Mouse (Mus musculus) lung, postnatal 10 days (tissue): ENCODE measurements around the gene Ocln.

Experiments used
- DNase-seq: peaks from one replicate; pipeline ENCODE4 v3.0.0; 2021

Gene Ocln

DNA sequence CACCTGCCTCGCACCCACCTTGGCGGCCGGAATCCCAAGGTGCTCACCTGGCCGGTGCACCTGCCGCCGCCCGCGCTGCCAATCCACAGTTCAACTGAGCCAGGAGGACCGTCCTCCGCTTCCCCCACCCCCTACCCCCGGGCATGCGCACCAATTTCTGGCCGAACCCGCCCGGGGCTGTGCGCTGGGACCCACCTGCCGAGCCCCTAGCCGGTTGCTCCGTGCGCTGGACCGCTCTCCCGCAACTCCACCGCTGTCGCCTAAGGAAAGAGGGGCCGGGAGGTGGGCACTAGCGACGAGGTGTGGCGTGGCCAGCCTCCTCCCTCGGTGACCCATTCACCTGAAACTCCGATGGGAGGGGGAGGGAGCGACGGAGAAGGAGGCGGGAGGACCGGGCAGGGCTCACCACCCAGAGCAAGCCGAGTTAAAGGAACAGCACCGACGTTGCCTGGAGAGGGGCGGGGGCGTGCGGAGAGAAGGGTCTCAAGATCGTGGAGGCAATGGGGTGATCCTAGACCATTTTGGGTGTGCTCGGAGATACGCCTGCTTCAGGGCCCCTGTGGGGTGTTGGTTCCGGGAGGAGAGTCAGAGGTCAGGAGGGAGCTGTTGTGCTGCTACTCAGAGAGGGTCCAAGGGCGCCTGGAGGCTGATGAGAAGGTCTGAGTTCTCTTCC, at the start of gene Ocln:
Gene Ocln (minus strand): TSS at position 350 of the 673 bp plus-strand sequence.
- DNase-seq, result peak; percentile 80

DNA sequence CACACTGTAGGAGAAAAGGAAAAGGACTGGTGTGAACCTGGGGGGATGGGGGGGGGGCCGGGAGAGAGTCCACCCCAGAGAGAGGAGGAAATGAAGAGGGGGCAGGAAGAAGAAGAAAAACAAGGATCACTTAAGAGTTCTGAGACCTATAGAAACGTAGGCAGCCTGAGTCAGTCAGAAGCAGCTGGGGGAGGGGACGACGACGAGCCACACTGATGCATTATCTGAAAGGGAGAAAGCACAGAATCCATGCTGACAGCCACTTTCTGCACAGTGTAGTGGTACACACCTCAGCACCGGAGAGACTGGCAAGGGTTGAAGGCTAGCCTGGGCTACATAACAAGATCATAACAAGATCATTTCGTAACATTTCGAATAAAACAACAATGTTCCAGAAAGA, 48.5 kb upstream of the Ocln start:
- no peak for DNase-seq

DNA sequence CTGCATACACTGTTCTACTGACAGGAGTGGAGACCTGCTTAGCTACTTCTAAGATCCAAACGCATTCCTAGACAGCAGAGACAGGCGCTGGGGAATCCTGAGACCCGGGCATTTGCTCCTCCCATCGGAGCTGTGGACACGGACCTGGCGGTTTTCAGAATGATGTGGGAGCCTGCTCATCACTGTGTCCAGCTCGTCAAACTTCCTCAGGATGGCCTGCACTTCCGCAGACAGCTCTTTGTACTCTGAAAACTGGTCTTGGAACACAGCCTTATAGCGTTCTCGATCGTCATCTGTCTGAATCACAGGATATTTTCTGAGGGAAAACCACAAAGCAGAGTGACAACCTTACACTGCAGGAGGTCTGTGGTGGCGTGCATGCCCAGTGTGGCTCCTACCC, 47.8 kb upstream of the Ocln start:
- DNase-seq, result peak; percentile 26

DNA sequence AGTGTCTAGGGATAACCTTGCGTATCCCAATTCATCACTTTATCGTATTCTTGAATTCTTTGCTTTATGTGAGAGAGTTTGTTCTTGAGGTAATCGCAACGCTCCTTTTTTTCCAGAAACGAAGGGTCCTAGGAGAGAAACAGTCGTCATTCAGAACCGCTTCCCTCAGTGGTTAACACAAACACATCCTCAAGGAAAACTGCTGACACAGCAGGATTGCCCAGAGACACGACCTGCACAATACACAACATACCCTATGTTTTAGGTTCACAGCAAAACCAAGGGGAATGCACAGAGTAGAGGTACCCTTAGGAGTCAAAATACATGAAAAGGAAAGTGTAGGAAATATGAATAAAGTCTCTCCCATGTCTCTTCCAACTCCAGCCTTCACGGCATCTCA, 44.8 kb upstream of the Ocln start:
- DNase-seq, result no peak

DNA sequence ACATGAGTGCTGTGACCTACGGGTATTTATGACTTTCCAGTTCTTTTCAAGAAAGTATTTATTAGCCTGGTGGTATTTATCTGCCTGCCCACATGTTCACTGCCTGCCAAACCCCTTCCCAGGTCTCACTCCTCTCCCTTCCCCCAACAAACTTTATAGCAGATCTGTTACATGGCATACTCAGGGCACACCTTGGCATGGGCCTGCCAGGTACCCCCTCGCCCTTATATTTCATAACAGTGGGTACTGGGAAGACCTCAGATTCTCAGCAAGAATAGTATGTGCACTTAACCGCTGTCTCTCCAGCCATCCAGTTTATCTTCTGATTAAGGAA, 43.0 kb upstream of the Ocln start:
- no peak for DNase-seq

DNA sequence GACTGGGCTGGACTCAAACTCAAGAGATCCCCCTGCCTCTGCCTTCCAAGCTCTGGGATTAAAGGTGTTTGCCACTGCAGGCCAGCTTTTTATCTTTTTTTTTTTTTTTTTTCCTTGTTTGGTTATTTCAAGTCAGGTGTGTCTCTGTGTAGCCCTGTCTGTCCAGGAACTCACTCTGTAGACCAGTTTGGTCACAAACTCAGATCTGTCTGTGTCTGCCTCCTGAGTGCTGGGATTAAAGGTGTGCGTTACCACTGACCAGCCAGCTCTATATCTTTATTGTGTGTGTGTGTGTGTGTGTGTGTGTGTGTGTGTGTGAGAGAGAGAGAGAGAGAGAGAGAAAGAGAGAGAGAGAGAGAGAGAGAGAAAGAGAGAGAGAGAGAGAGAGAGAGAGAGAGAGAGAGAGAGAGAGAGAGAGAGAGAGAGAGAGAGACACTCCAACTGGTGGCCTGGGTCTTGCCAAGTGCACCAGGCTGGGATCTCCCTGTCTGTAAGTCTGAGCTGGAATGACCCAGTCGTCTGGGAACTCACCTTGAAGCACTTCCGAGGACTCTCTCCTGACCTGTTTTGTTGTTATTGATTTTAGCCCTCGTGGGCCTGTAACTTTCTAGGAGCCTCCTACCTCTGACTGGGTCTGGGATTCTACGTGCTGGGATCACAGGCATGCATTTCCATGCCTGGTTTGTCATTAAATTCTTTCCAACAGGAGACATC, 42.5 kb upstream of the Ocln start:
- DNase-seq, result no peak

DNA sequence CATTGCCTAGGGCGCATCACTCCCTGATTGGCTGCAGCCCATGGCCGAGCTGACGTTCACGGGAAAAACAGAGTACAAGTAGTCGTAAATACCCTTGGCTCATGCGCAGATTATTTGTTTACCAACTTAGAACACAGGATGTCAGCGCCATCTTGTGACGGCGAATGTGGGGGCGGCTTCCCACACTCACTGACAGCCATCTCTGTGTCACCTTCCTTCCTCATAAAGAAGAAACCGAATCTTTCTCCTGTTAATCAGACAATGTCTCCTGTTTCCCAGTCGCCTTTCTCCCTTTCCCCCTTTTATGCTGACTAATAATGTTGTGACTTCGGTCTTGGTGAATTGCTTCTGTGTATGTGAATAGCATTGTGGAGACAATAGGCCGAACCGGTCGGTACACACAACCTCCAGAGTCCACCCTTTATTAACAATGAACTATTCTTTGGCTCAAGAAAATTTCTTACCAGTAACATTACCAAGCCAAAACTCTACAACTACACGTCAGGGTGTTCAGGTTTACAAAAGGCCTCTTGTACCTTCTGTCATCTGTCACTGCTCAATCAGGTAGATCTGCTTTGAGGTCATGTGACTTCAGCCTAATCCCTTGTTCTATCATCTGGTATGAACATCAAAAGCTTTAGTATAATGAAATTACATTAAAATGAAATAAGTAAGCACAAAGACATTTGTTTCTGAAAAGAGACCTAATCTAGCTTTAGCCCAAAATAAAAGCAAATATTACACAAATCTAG, 41.7 kb upstream of the Ocln start:
- peak; percentile 52 for DNase-seq

DNA sequence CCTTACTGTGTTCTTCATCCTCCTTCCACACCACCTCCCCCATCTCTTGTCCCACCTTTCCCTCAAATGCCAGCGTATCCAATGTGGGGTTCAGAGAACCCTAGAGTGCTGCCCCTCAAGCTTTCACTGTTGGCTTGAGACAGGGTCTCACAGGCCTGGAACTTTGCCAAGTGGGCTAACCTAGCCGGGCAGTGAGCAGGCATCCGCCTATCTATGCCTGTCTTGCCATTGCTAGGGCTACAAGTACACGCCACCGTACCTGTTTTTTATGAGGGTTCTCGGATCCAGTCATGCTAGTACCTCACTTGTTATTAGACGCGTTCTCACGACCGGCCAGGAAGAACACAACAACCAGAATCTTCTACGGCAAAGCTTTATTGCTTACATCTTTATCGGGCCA, 36.1 kb upstream of the Ocln start:
- DNase-seq, result no peak

DNA sequence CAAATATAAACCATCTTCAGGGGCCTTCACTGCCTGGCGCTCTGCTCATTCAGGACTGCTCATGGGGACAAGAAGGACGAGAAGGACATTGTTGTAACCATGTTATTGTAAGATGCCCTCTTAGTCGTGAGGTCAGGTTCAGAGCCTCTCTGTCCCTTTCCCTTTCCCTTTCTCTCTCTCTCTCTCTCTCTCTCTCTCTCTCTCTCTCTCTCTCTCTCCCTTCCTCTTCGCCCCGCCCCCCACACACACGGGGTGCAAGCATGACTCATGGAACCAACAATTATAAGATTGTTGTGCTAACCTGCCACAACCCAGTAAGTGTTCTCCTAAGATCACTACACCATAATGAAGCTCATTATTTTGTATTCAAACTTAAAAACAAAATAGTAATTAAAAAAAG, 29.6 kb upstream of the Ocln start:
- DNase-seq, result no peak

DNA sequence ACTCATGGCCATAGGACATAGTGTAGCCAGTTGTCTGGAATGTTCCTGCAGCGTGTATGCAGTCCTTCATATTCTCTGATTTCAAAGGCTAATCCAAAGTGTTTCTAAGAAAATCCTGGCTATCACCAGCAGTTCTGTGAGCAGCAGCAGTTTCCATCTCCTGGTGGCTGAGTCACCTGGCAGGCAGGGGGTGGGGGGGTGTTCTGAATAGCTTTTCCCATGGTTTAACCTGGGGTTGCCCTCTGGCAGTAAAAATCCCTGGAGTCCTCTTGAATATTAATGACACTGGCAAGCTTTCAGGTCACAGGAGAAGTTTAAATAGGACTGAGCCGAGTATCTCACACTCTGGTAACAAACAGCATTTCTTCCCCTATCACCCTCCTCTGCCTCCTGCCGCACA, 29.2 kb upstream of the Ocln start:
- DNase-seq, result no peak

DNA sequence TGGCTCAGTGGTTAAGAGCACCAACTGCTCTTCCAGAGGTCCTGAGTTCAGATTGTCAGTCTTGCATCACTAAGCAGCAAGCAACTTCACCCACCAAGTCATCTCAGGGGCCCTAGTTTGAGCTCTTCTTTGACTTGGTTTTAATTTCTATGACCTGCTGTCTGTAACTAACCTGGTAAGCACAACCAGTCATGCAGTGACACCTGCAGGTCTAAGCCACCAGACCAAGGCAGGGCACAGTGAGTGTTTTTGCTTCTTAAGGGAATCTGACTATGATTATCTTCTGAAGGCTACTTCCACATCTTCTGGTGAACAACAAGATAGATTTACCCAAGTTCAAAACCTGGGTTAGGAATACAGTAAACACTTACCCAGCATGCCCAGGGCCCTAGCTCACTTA, 27.4 kb upstream of the Ocln start:
- no peak for DNase-seq

DNA sequence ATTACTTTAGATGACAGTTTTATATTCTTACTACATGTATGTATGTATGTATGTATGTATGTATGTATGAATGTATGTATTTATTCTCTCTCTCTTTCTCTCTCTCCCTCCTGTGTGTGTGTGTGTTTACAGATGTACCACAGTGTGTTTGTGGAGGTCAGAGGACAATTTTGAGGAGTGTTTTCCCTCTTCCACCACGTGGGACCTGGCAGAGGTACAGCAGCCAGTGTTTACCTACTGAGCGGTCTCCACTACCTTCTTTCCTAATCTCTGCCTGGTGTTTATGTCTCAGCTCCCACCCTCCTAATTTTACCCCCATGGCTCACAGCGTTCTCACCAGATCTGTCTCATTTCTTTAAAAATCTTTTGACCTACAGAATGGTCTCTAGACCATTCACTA, 26.7 kb upstream of the Ocln start:
- DNase-seq, result no peak

DNA sequence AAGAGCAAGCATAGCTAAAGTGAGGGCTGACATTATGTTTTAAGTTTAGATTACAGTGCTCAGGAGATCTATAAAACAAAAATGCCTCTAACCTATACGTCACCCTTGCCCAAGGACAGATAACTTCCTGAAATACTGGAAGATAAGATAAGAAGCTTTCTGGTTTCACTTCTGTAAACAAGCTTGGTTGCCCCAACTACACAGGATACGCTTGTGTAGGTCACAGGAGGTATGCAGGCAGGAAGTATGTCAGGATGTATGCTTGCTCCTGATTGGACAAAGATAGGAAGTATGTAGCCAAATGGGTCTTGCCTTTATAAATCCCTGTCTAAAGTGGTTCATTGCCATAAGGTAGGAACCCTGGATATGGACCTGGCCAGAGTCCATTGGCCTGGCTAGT, 23.4 kb upstream of the Ocln start:
- no peak for DNase-seq

DNA sequence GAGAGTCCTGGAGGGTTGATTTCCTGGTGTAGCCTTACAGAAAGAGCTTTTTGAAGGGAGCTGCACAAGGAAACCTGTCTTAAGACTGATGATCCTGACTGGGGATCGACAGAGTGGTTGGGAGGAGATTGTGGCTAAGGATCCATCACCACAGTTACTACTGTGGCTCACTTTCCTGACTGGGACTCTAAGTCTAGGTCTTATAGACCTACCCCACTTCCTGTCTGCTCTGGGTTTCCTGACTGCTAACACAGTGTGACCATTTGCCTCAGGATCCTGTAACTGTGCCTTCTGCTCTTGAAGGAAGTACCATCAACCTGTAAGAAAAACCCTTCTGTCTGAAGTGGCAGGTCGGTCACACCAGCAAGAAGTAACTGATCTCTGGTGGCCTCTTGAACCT, 18.2 kb upstream of the Ocln start:
- no peak for DNase-seq

DNA sequence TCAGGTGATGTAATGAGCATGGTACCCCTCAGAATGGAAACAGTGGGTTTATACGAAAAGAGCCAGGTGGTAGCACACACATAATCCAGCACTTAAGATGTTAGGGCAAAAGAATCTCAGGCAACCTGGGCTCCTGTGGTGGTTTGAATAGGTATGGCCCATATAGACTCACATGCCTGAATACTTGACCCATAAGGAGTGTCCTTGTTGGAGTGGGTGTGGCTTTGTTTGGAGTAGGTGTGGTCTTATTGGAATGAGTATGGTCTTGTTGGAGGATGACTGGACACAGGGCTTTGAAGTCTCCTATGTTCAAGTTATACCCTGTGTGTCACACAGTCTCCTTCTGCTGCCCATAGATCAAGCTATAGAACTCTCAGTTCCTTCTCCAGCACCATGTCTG, 15.8 kb upstream of the Ocln start:
- no peak for DNase-seq

DNA sequence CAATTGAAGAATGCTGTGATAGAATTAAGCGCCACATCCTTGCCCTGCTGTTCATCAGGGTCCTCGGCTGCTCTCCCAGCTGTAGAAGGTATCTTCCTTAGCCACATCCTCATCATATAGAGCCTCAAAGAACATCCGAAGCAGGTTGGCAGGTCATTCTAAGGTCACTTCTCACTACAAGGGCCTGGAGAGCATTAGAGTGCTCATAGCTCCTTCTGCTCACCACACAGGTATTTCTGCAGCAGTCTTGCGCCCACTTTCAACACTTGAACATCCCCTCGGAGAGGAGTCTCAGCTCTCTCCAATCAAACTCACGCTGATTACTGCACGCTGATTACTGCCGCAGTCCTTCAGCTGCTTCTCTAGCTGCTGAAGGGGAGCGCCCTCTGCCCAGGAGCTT, 6.9 kb upstream of the Ocln start:
- DNase-seq, result no peak

DNA sequence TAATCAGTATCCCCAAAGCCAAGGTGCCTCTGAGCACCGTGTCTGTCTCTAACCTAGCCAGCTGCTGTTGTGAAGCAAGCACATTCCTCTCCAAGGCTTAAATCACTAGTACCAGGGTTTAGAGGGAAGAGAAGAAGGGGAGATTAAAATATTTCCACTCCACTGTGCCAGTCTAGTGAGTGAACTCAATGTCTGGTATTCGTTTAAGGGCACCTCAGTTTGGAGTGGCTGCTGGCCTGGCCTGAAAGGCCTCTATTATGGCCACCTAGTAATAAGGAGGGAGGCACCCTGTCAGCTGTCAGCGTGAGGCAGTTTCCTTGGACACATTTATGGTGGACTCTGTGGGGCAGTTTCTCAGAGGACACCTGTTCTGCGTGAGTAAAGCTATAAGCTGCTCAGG, 4.5 kb upstream of the Ocln start:
- no peak for DNase-seq

DNA sequence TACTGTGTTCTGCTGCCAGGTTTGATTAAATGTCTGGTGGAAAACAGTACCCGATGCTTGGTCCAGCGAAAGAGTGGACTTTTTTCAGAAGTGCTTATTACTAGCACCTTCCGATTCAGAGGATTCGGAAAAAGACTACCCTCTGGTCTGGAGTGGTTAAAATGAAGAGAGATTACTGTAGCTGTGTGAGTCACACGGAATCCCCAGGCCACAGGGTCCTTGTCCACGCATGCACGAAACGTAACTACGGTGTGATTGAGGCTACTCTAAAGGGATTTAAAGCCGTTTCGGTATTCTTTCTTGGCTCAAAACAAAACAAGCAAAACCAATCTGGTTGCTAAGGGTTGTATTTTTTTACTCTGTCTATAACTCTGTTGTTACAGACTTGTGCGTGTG, 522 bp upstream of the Ocln start:
- no peak for DNase-seq

DNA sequence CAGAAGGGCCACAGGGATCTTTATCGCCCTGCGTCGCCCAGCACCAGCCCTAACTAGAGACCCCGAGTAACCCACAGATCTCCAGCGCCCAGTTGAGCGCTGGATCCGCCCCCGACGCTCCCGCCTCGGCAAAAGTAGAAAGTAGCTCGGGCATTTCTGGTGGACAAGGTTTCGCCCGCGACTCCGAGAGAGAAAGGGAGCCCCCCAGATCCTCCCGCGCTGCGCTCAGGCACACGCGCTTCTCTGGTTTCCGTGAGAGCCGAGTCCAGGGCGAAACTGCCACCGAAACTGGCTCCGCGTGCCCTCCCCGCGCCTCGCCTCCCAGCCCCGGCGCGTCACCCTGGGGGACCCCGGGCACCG, 529 bp downstream of the Ocln start:
- no peak for DNase-seq

DNA sequence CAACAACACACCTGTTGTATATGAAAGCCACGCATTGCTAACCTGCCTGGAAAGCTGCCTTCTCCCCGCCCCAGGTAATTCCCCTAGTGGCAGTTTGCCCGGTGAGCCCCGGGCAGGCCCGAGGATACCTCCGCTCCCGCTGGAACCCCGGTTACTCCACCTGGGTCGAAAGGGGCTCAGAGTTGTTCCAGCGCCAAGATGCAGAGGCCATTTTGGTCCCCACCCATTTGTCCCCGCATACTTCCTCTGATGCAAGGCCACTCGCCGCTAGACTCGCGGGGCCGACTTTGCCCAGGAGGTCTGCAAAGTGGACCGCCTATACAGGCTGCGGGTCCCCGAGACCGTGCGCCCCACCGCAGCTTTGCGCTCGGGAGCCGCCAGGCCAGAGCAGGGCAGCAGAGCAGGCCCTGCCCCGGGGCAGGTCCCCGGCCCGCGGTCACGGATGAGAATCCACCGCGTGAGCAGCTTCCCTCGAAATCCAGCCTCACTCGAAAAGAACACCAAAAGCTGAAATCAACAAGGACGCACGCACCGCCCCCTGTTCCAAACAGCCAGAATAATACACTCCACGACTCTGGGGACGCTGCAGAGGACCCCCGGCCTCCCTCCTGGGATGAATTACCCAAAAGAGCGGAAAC, 1.0 kb downstream of the Ocln start:
- DNase-seq, result peak; percentile 46

DNA sequence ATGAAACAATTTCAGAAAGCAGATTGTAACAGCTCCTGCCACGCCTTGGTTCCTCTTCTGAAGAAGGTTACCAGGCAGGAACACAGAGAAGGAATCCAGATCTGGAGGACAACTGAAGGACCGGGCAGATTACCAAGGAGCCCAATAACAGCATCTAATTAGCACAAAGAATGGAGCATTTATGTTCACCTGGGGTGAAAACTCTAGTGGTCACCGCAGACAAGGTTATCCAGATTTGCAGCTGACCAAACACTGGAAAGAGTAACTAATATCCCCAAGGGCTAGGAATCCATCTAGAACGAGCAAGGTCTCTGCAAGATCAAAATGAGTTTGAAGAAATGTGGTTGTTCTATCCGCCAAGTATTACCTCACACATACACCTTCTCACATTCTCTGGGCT, 5.2 kb downstream of the Ocln start:
- no peak for DNase-seq

DNA sequence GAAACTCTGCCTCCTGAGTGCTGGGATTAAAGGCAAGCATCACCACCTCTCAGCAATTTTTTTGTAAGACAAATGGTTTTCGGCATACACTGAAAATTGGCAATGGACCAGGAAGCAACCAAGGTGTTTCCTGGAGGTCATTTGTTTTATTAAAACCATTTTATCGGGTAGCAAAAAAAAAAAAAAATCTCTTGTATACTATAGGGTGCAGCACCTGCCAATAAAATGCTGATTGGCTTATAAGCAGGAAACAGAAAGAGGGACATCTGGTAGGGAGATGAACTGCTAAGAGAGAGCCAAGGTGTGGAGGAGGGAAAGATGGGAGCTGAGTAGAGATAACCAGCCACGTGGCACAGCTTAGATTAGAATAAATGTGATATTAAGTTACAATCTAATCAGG, 7.0 kb downstream of the Ocln start:
- no peak for DNase-seq

DNA sequence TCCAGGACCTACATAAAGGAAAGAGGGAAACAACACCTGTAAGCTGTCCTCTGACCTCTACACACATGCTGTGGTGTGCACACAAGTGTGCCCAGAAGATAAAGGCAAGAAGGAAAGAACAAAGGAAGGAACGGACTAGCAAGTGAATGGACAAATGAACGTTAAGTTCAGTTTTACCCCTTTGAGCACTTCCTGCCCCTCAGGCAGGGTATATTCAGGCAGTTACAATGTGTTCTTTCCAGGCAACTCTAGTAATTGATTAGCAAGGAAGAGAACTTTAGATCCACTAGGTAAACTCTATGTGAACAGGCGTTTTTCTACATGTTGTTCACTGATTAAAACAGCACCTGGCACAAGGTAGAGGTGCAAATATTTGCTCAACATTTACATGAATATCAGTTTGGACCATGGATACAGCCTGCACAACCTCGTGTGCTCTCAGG, 8.3 kb downstream of the Ocln start:
- no peak for DNase-seq
